Mouse (Mus musculus): ENCODE measurements at regions not wholly inside any gene's neighbourhood (a gene's known extent, or its start where the extent isn't known, plus 50 kb on each side); places are given as distances from the start of the nearest gene placed in this dataset.
"Not testable (repeated sequence)": the region's sequence is repeated elsewhere in the genome, so short reads cannot be mapped to it uniquely, and the experiment has no call there.

- DNase-seq (ENCODE audit: low read depth, low spot score): no peak
These were observed 333.9 kb upstream of the Klf6 start for GRCm38 (mm10) chr13:5527400-5527799.

- peak; percentile 53 for DNase-seq (ENCODE audit: low read depth, low spot score)
These were observed 321.0 kb upstream of the Klf6 start for GRCm38 (mm10) chr13:5540321-5540720.

- DNase-seq (ENCODE audit: low read depth, low spot score): peak; percentile 8
These were observed 315.8 kb upstream of the Klf6 start for GRCm38 (mm10) chr13:5545521-5545920.

GRCm38 (mm10) chr13:5546011-5546410 lies 315.3 kb upstream of the Klf6 start:
- no peak for DNase-seq (ENCODE audit: low read depth, low spot score)

- no peak for DNase-seq (ENCODE audit: low read depth, low spot score)
These were observed 314.3 kb upstream of the Klf6 start for GRCm38 (mm10) chr13:5546937-5547336.

GRCm38 (mm10) chr13:5548768-5549167 lies 312.5 kb upstream of the Klf6 start:
- no peak for DNase-seq (ENCODE audit: low read depth, low spot score)

GRCm38 (mm10) chr13:5549175-5549574 lies 312.1 kb upstream of the Klf6 start:
- DNase-seq (ENCODE audit: low read depth, low spot score): no peak

- no peak for DNase-seq (ENCODE audit: low read depth, low spot score)
These were observed 311.5 kb upstream of the Klf6 start for GRCm38 (mm10) chr13:5549747-5550146.

- no peak for DNase-seq (ENCODE audit: low read depth, low spot score)
These were observed 310.9 kb upstream of the Klf6 start for GRCm38 (mm10) chr13:5550354-5550753.

GRCm38 (mm10) chr13:5551131-5551530 lies 310.2 kb upstream of the Klf6 start:
- no peak for DNase-seq (ENCODE audit: low read depth, low spot score)

- no peak for DNase-seq (ENCODE audit: low read depth, low spot score)
These were observed 307.8 kb upstream of the Klf6 start for GRCm38 (mm10) chr13:5553461-5553860.

- peak; percentile 68 for DNase-seq (ENCODE audit: low read depth, low spot score)
These were observed 303.2 kb upstream of the Klf6 start for GRCm38 (mm10) chr13:5558095-5558494.

- no peak for DNase-seq (ENCODE audit: low read depth, low spot score)
These were observed 294.8 kb upstream of the Klf6 start for GRCm38 (mm10) chr13:5566479-5566878.

- DNase-seq (ENCODE audit: low read depth, low spot score): no peak
These were observed 294.4 kb upstream of the Klf6 start for GRCm38 (mm10) chr13:5566896-5567295.

GRCm38 (mm10) chr13:5569579-5569978 lies 291.7 kb upstream of the Klf6 start:
- DNase-seq (ENCODE audit: low read depth, low spot score): peak; percentile 54

- DNase-seq (ENCODE audit: low read depth, low spot score): no peak
These were observed 290.9 kb upstream of the Klf6 start for GRCm38 (mm10) chr13:5570386-5570785.

GRCm38 (mm10) chr13:5576568-5576967 lies 284.7 kb upstream of the Klf6 start:
- no peak for DNase-seq (ENCODE audit: low read depth, low spot score)

GRCm38 (mm10) chr13:5583681-5584080 lies 277.6 kb upstream of the Klf6 start:
- not testable (repeated sequence) for DNase-seq (ENCODE audit: low read depth, low spot score)

GRCm38 (mm10) chr13:5587196-5587595 lies 274.1 kb upstream of the Klf6 start:
- no peak for DNase-seq (ENCODE audit: low read depth, low spot score)

- no peak for DNase-seq (ENCODE audit: low read depth, low spot score)
These were observed 270.0 kb upstream of the Klf6 start for GRCm38 (mm10) chr13:5591286-5591685.

- no peak for DNase-seq (ENCODE audit: low read depth, low spot score)
These were observed 269.3 kb upstream of the Klf6 start for GRCm38 (mm10) chr13:5591837-5592555.

- peak; percentile 61 for DNase-seq (ENCODE audit: low read depth, low spot score)
These were observed 268.7 kb upstream of the Klf6 start for GRCm38 (mm10) chr13:5592556-5593061.

GRCm38 (mm10) chr13:5601648-5602047 lies 259.6 kb upstream of the Klf6 start:
- no peak for DNase-seq (ENCODE audit: low read depth, low spot score)
